Mouse (Mus musculus): ENCODE measurements around the gene Ssxb6. TPM values are rescaled to one million over a fixed set of nuclear protein-coding genes. Genes with fewer than 3 reads are reported as not detected.

The Ssxb6 gene
- polyA plus RNA-seq (2015; fragmentation: Illumina TruSeq; extraction: RNeasy Lipid Tissue Mini Kit (QIAGEN cat#74804); ENCODE audit: insufficient read depth, low read depth, low replicate concordance), result not detected

DNA sequence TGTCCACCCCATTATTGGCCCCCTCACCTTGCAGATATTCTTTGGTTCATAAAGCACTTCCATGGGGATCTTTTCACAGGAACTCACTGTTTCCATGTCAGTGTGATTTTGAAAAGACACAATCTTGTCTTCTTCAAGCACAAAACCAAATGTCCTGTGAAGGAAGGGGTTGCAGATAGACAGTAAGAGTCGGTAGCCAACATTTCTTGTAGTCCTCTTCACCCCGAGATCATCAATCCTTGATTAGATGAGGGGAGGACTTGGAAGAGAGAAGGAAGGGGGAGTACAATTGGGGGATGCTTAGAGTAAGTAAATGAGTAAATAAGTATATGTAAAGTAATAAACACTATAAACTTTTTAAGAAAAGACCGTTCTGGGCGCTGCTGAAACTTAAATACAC is at the start of gene Ssxb6:
Gene Ssxb6, minus strand, starts transcription at position 101 of the 400 bp plus-strand sequence.

DNA sequence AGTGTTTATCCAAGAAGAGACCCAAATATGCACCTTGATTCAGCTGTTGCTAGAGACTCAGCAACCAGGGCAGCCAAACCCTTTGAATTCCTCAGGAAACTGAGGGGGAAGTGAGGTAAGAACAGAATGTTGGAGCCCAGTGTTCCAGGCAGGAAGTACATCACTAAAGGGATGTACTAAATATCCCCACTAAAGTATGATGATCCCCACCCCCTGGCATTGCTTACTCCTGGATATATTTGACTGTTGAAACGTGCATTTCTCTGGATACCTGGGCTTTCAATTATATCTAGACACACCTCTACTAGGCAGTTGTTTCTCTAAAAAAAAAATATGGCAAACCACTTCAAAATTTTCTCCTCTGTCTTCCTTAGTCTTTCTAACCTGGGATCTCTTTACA is 43.7 kb upstream of the Ssxb6 start, which contains the start of gene Ssxb3:
Gene Ssxb3, minus strand, starts transcription at position 101 of the 400 bp plus-strand sequence.

DNA sequence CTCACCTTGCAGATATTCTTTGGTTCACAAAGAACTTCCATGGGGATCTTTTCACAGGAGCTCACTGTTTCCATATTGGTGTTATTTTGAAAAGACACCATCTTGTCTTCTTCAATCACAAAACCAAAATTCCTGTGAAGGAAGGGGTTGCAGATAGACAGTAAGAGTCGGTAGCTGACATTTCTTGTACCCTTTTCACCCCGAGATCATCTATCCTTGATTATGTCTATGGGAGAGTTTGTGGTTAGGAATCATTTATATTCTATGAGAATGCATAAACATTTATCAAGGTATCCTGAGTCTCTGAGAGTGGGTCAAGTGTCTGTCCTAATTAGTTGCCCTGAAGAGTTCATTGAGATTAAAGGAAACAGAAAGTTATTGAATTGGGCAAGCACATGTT is 23.2 kb downstream of the Ssxb6 start, which contains the start of gene Gm14459:
Gene Gm14459, minus strand, starts transcription at position 101 of the 400 bp plus-strand sequence.

Other genes starting within 250 kb of the Ssxb6 start
- gene Ssxb10, start 220.8 kb downstream of the Ssxb6 start, polyA plus RNA-seq (2015; fragmentation: Illumina TruSeq; extraction: RNeasy Lipid Tissue Mini Kit (QIAGEN cat#74804); ENCODE audit: insufficient read depth, low read depth, low replicate concordance), result not detected
- gene Ssxb9, start 181.3 kb downstream of the Ssxb6 start, polyA plus RNA-seq (2015; fragmentation: Illumina TruSeq; extraction: RNeasy Lipid Tissue Mini Kit (QIAGEN cat#74804); ENCODE audit: insufficient read depth, low read depth, low replicate concordance), result not detected
- not detected for gene Ssxb1, start 134.9 kb downstream of the Ssxb6 start, polyA plus RNA-seq (2015; fragmentation: Illumina TruSeq; extraction: RNeasy Lipid Tissue Mini Kit (QIAGEN cat#74804); ENCODE audit: insufficient read depth, low read depth, low replicate concordance)
- not detected for gene Ssxb2, start 86.5 kb downstream of the Ssxb6 start, polyA plus RNA-seq (2015; fragmentation: Illumina TruSeq; extraction: RNeasy Lipid Tissue Mini Kit (QIAGEN cat#74804); ENCODE audit: insufficient read depth, low read depth, low replicate concordance)
- gene Gm14459, start 23.3 kb downstream of the Ssxb6 start, polyA plus RNA-seq (2015; fragmentation: Illumina TruSeq; extraction: RNeasy Lipid Tissue Mini Kit (QIAGEN cat#74804); ENCODE audit: insufficient read depth, low read depth, low replicate concordance), result not detected
- gene Ssxb3, start 43.6 kb upstream of the Ssxb6 start, polyA plus RNA-seq (2015; fragmentation: Illumina TruSeq; extraction: RNeasy Lipid Tissue Mini Kit (QIAGEN cat#74804); ENCODE audit: insufficient read depth, low read depth, low replicate concordance), result not detected
- gene Ssxb8, start 142.6 kb upstream of the Ssxb6 start, polyA plus RNA-seq (2015; fragmentation: Illumina TruSeq; extraction: RNeasy Lipid Tissue Mini Kit (QIAGEN cat#74804); ENCODE audit: insufficient read depth, low read depth, low replicate concordance), result not detected
- gene Ssx9, start 200.2 kb upstream of the Ssxb6 start, polyA plus RNA-seq (2015; fragmentation: Illumina TruSeq; extraction: RNeasy Lipid Tissue Mini Kit (QIAGEN cat#74804); ENCODE audit: insufficient read depth, low read depth, low replicate concordance), result not detected